In the genomic region with DNA sequence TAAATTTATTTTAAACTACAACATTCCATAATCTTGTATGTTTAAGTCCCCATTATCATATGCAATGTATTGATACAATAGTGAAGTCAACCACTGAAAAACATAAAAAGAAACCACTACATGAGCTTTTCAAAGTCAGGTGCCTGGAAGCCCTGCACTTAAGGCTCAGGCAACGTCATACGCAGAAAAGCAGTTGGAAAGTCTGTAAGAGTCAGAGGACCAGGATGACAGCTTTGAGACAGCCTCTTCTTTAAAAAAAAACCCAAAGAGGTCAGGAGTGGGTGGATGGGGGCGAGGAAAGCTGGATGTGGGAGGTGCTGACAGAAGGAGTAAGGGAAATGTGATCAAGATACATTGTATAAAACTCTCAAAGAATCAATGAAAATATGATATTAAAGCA, we compare ENCODE assay signal across 26 mouse cellular contexts.
"Had no signal": no experiment of that assay in that cellular context is flagged by ENCODE, and none has a peak within 500 bp of the region (broad histone marks: within the 10 kb centered on the region; RNA-seq: fewer than 3 reads in every experiment).

No protein-coding gene starts in this region.

- H3K9ac ChIP-seq: heart, embryonic 13.5 days; heart, embryonic 15.5 days; hindbrain, embryonic 13.5 days; hindbrain, embryonic 15.5 days; kidney, embryonic 15.5 days; limb, embryonic 13.5 days; limb, embryonic 15.5 days; liver, embryonic 12.5 days; liver, embryonic 14.5 days had no signal

- H3K4me2 ChIP-seq: heart, embryonic 11.5 days; heart, embryonic 13.5 days; heart, embryonic 15.5 days; hindbrain, embryonic 13.5 days; hindbrain, embryonic 15.5 days; kidney, embryonic 15.5 days; limb, embryonic 13.5 days; limb, embryonic 15.5 days; liver, embryonic 12.5 days had no signal

- H3K9me3 ChIP-seq: heart, embryonic 13.5 days; heart, embryonic 15.5 days; hindbrain, embryonic 13.5 days; hindbrain, embryonic 15.5 days; kidney, embryonic 15.5 days; limb, embryonic 13.5 days; limb, embryonic 15.5 days; liver, embryonic 12.5 days had no signal

- H3K36me3 ChIP-seq: heart, embryonic 13.5 days; heart, embryonic 15.5 days; hindbrain, embryonic 13.5 days; hindbrain, embryonic 15.5 days; kidney, embryonic 15.5 days; limb, embryonic 13.5 days; limb, embryonic 15.5 days; liver, embryonic 12.5 days had no signal

- H3K27me3 ChIP-seq: heart, embryonic 13.5 days; hindbrain, embryonic 13.5 days; hindbrain, embryonic 15.5 days; kidney, embryonic 15.5 days; limb, embryonic 13.5 days; limb, embryonic 15.5 days had no signal

- ATAC-seq: hindbrain, postnatal 0 days; intestine, postnatal 0 days; liver, embryonic 12.5 days had no signal

- DNase-seq: gastrocnemius, adult 2 months; gastrocnemius, postnatal 10 days; gastrocnemius, postnatal 36 days; heart, adult 11 months; heart, adult 2 months; heart, postnatal 14 days; heart, postnatal 36 days; kidney, adult 2 months; kidney, adult 9 months; kidney, postnatal 14 days; kidney, postnatal 4 days; left cerebral cortex, postnatal 4 days had no signal

- H3K27ac ChIP-seq: gastrocnemius, adult 2 months; heart, adult 2 months; heart, embryonic 13.5 days; heart, embryonic 15.5 days; hindbrain, embryonic 13.5 days; hindbrain, embryonic 15.5 days; hindbrain, postnatal 0 days; kidney, embryonic 15.5 days; kidney, postnatal 0 days; layer of hippocampus, adult 2 months; limb, embryonic 13.5 days; limb, embryonic 15.5 days; liver, embryonic 12.5 days; liver, embryonic 14.5 days had no signal

- H3K4me1 ChIP-seq: liver, embryonic 12.5 days had no signal

- H3K4me3 ChIP-seq: gastrocnemius, adult 2 months; heart, adult 2 months; heart, embryonic 13.5 days; heart, embryonic 15.5 days; hindbrain, embryonic 13.5 days; hindbrain, embryonic 15.5 days; kidney, embryonic 15.5 days; layer of hippocampus, adult 2 months; limb, embryonic 13.5 days; limb, embryonic 15.5 days; liver, embryonic 12.5 days had no signal
